Mouse (Mus musculus): ENCODE data around the gene Dlgap5.
A peak's percentile ranks its signal among the peaks of the same experiment; 100 is the strongest.

DNA sequence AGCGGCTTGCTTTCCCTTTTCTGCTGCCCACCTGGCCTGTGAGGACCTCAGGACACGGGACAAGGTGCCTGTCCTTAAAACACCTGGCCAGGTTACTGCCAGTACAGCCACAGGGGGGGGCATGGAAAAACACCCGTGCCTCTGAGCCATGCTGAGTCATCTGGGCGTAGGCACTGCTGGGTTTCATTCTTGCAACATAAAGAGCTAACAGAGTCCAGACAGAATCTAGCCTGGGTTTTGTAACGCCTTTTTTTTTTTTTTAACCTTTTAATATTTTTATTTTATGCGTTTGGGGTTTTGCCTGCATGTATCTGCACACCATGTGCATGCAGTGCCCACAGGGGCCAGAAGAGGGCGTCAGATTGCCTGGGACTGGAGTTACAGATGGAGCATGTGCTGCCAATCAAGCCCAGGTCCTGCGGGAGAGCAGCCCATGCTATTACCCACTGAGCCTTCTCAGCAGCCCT, 64.1 kb downstream of the Dlgap5 start:
- TF ChIP-seq POLR2A (IDR thresholded peaks at IDR 0.05; ENCODE audit: control insufficient read depth, low read depth, low read length) = no peak
- peak; percentile 87; the same call in 1 of the 2 replicates for TF ChIP-seq CTCF (IDR thresholded peaks at IDR 0.05; ENCODE audit: control insufficient read depth, insufficient read depth, insufficient replicate concordance, low read depth, low read length)
